Mouse (Mus musculus): ENCODE results near the gene Ngp.

Gene Ngp

GRCm38 (mm10) chr9:110440049-110440448, 20.5 kb downstream of the Ngp start:
- no peak for DNase-seq

DNA sequence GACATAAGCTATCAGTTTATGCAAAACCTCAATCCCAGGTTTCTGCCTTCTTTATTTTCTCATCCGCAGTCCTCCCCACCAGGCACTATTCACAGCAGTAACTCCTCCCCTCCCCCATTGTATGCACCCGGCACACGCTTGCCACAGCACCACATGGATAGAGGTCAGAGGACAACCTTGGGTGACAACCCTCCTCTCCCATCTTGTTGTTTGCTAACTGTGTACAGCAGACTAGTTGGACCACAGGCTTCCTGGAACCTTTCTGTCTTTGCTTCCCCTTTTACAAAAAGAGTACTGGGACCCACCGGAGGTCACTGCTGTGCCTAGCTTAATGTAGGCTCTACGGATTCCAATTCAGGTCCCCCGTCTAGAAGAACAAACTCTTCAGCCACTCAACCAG, 21.0 kb downstream of the Ngp start:
- DNase-seq = no peak

GRCm38 (mm10) chr9:110448356-110448755, 28.8 kb downstream of the Ngp start:
- DNase-seq = no peak

DNA sequence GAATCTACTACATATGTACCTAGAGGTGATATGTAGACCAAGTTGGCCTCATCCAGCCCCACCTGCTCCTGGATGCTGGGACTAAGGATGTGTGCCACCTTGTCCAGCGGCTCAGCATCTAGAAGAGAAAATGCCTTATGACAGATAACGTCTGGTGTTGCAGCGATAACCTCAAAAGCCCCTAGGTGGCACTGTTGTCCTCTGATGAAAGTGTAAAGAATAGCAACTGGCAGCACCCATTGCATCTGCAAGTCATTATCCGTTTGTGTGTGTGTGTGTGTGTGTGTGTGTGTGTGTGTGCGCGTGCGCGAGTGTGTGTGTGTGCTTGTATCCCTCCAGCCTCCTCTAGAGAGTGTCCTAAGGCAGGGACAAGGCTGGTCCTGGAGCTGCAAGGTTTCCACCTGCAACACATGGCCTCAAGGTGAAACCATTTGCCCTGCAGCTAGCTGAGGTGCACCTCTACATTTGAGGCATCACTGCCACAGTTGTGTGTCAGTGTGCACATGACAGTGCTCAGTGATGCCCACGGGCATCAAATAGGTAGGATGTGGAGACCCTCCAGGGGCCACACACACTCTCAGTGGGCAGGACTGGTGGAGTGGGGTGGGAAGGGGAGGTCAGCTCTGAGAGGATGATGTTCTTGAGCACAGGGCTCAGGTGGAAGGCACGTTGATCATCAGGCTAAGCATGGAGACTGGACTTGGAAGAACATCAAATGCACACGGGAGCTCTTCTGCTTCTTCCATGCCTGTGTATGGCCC, 29.5 kb downstream of the Ngp start:
- peak; percentile 72 for DNase-seq

DNA sequence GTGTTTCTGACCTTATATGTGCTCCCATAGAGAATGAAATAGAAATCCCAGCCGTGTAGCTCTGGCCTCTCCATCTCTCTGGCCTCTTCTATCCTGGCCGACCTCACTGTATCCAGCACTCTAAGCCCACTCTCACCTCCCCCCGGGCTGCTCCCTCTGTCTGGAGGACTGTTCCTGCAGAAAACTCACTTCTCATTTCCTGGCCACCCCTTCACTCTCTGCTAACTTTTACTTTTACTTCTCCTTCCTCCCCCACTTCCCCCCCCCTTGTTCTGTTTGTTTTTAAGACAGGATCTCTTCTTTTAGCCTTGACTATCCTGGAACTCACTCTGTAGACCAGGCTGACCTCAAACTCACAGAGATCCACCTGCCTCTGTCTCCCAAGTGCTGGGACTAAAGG, 33.0 kb downstream of the Ngp start:
- DNase-seq = no peak

DNA sequence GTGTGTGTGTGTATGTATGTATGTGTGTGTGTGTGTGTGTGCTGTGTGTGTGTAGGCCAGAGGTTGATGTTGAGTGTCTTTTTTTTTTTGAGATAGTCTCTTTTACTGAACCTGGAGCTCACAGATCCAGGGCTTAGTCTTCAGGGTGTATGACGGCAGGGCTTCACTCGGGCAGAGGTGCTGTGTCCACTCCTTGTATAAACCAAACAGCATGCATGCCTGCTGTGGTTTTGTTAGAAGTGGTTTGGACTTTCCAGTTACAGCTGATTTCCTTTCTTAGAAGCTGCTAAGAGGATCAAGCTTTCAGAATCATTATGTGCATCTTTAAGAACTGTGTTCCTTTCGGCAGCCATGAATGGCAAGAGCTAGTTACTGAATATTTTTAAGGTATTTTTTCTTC, 38.4 kb downstream of the Ngp start:
- DNase-seq = no peak

DNA sequence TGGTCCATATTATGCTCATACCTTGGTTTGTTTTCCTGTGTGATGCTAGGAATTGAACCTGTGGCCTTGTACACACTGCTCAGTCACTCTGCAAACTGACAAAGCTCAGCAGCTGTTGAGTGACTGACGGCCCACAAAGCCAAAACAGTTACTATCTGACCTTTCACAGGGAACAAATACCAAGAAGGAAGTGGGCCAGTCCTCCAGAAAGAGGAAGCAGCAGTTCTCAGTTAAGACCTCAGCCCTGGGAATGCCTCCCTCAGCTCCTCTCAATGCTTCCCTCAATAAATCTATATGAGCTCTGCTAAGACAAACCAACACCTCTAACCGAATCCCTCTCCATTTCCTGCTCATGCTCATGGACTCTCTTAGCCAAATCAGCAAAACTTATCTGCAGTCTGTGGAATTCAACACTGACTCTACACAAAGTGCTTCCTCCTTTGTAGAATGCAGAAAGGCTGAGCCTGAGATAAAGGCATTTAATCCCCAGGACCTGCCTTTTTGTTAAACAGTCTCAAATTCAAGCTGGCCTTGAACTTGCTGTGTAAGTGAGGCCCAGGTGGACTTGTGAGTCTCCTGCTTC, 39.7 kb downstream of the Ngp start:
- DNase-seq = no peak

DNA sequence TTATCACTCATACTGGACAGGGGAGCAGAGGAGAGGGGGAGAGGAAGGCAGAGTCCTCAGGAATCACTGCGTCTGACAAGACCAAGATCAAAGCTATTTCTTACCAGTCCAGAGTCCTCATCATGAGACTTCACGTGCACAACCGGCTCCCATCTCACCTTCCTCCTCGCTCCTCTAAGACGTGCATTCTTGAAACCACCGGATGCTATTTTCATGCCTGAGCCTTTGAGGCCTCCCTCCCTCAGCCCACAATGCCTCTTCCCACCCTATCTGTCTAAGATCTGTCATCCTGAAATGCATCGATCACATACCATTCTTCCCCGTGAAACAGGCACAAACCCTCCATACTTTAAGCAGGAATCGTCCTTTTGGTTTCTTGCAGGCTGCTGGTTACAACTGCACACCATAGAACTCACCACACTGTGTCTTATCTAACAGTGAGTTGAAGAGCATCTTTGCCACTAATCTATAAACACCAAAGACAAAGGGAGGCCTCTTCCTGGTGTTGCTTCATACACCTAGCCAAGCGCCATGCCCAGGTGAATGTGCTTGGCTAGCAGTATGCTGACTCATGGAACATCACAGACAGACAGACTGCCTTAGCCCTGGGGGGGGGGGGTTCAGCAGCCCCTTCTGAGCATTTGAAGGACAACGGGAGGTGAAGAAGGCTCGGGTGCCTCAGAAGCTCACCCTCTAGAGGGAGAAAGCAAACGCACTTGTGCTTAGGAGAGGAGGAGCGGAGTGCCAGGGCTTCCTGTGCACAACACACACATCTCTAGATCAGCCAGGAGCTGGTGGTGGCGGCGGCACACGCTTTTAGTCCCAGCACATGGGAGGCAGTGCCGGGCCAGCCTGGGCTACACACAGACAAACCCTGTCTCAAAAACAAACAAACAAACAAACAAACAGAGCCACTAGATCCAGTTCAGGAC, 41.6 kb downstream of the Ngp start:
- no peak for DNase-seq

GRCm38 (mm10) chr9:110462321-110462720, 42.8 kb downstream of the Ngp start:
- DNase-seq = no peak

DNA sequence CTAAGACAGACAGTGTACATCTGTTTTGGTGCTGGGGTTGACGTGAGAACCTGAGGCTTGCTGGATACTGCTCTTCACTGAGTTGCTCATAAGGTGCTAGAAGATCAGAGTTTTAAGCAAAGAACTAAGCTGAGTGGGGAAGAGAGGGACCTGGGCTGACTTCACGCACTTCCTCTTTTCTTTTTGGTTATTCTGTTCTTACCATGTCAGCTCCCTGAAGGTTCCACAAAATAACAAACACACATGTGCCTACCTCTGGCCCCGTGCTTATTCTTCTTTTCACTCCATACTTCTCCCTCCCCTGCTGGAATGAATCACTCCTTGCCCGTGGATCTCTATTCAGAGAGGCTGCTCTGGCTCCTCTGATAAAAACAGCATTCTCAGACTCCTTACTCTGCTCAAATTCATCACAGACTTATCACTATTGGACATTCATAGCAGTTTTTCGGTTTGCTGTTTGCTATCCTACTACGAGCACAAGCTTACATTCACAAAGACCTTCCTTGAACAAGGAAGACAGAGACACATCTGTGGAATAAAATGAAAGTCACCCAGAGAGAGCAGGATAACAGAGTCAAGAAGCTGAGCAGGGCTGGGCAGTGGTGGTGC, 44.5 kb downstream of the Ngp start:
- no peak for DNase-seq

DNA sequence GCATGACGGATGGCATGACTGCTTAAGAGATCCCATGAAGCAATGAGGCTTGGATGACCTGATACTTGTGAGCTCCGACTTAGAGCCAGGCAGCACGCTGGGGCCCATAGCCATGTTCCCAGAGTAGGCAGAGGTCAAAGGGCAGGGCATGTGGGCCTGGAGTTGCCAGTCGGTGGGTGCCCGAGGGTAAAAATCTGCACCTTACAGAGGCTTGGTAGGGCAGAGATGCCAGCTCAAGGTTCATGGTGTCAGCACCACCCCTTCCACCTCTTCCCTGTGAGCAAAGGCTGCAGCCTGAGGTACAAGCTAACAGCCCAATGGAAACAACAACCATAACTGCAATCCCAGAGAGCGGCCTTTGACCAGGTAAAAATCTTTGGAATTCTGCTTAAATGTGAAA, 45.8 kb downstream of the Ngp start:
- no peak for DNase-seq

- DNase-seq = no peak
These were observed 46.6 kb downstream of the Ngp start for GRCm38 (mm10) chr9:110466179-110466578.
